Mouse (Mus musculus) cerebellum, adult 2 months (tissue): Measurements from ENCODE around the gene Wdr5.

ENCODE experiments used
- CTCF ChIP-seq: fragments of 200-500 bp; IDR thresholded peaks from 2 replicates; pipeline ENCODE4 v1.5.1; 2011; ENCODE audit warnings: low read depth, mild to moderate bottlenecking, control low read depth, low read length, moderate library complexity, borderline replicate concordance; ENCODE audit not compliant: insufficient read depth
- POLR2A ChIP-seq: fragments of 200-500 bp; IDR thresholded peaks from 2 replicates; pipeline ENCODE4 v1.6.1; 2011; ENCODE audit warnings: low read length, control low read depth, borderline replicate concordance; ENCODE audit not compliant: insufficient read depth

DNA sequence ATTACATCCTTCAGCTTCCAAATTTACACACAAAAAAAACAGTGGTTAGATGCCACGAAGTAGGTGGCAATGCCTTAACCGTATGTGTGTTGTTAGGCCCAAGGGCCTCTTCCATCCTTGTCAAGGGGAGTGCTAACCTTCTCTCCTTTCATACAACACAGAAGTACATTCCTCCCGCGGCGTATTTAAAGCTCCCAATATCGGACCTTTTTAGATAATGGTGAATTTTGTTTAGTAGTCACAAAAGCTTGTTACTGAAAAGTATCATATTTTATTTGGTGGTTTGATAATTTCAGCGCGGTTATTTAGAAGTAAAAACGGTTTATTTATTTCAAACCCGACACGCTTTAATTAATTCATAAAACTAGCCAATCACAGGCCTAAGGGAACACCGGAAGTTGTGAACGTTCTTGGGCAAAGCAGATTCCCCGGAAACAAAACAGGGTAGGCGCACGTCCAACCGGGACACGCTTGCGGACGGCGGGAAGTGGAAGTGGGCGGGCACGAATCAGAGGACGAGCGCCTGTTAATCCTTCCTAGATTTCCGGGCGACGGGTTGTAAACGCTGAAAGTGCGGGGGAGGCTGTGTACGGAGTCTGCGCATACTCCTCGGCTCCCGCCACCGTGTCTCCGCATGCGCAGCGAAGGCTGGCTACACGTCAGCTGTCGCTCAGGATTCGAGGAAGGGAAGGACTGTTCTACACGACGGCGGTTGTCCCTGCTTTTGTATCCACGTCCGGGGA, 25.0 kb downstream of the Wdr5 start:
- TF ChIP-seq POLR2A (peak; percentile 99), CTCF (no peak)
